Mouse (Mus musculus) CH12.LX (cell line): ENCODE measurements around the gene Gm21698.
"Not testable (repeated sequence)": the region's sequence is repeated elsewhere in the genome, so short reads cannot be mapped to it uniquely, and the experiment has no call there.

ENCODE experiments used
- CHD1 ChIP-seq: IDR thresholded peaks from 2 replicates; pipeline ENCODE4 v1.6.1; 2012; ENCODE audit warnings: low read depth, low read length, improper control_type of control experiment, inconsistent platforms
- CTCF ChIP-seq, 2 experiments: IDR thresholded peaks in 1 of 2; conservative IDR thresholded peaks in 1 of 2; 2 replicates each; pipeline ENCODE4 v1.5.1; 2011 to 2012; ENCODE audit warnings: low read depth in 2 of 2, low read length in 2 of 2, improper control_type of control experiment in 1 of 2, inconsistent platforms in 1 of 2, mild to moderate bottlenecking in 1 of 2, moderate library complexity in 1 of 2
- EP300 ChIP-seq: IDR thresholded peaks from 2 replicates; pipeline ENCODE4 v1.6.1; 2011; ENCODE audit warnings: low read length, improper control_type of control experiment
- NELFE ChIP-seq: IDR thresholded peaks from 2 replicates; pipeline ENCODE4 v1.6.1; 2011; ENCODE audit warnings: low read depth, low read length, improper control_type of control experiment
- PAX5 ChIP-seq: IDR thresholded peaks from 2 replicates; pipeline ENCODE4 v1.6.1; 2012; ENCODE audit warnings: low read length, inconsistent platforms, mixed read lengths
- POLR2A ChIP-seq: IDR thresholded peaks from 2 replicates; pipeline ENCODE4 v1.6.1; 2011; ENCODE audit warnings: low read depth, mild to moderate bottlenecking, improper control_type of control experiment, low read length
- POLR2AphosphoS2 ChIP-seq: IDR thresholded peaks from 2 replicates; pipeline ENCODE4 v1.6.1; 2011; ENCODE audit warnings: low read depth, low read length, improper control_type of control experiment
- RAD21 ChIP-seq: IDR thresholded peaks from 2 replicates; pipeline ENCODE4 v1.6.1; 2011; ENCODE audit warnings: low read depth, mild to moderate bottlenecking, low read length, improper control_type of control experiment, moderate library complexity
- SIN3A ChIP-seq: IDR thresholded peaks from 2 replicates; pipeline ENCODE4 v1.6.1; 2012; ENCODE audit warnings: low read length, improper control_type of control experiment, inconsistent platforms
- USF1 ChIP-seq: IDR thresholded peaks from 2 replicates; pipeline ENCODE4 v1.6.1; 2014; ENCODE audit warnings: low read depth, mild to moderate bottlenecking, inconsistent platforms, low read length, improper control_type of control experiment
- ZKSCAN1 ChIP-seq: IDR thresholded peaks from 2 replicates; pipeline ENCODE4 v1.6.1; 2012; ENCODE audit warnings: low read depth, inconsistent platforms, low read length, improper control_type of control experiment, borderline replicate concordance

- not testable (repeated sequence) for TF ChIP-seq EP300; CTCF (conservative IDR thresholded peaks at IDR 0.05 in 1 of 2, IDR thresholded peaks at IDR 0.05 in 1 of 2; ENCODE audit: low read depth in 2 of 2, low read length in 2 of 2); CHD1; SIN3A; USF1; RAD21; NELFE; POLR2A; POLR2AphosphoS2; PAX5; ZKSCAN1
Measured at GRCm38 (mm10) chr5:25957050-25957449, 31.4 kb downstream of the Gm21698 start.
